Mouse (Mus musculus) hindbrain, embryonic 13.5 days (tissue): Measurements from ENCODE around the gene Olfr984. TPM values are rescaled to one million over a fixed set of nuclear protein-coding genes. Genes with fewer than 3 reads are reported as not detected.

Experiments
- polyA plus RNA-seq: library from polyadenylated mRNA; unstranded; fragments of >200 nt; fragmentation: Nextera tagmentation; extraction: Ambion mirVana; gene quantifications from 2 replicates; pipeline ENCODE4 v1.2.1, GENCODE M21; 2015

Olfr984 gene
- polyA plus RNA-seq, 1 experiment from 2014 or later, result not detected

Other genes with a start within 250 kb of the Olfr984 start
- not detected in 2 replicates for gene Olfr972, start 247.8 kb downstream of the Olfr984 start, polyA plus RNA-seq
- not detected in 2 replicates for gene Olfr229, start 206.9 kb downstream of the Olfr984 start, polyA plus RNA-seq
- gene Olfr974, start 176.7 kb downstream of the Olfr984 start, polyA plus RNA-seq, result not detected in 2 replicates
- 0.06 TPM in 1 of 2 replicates, not detected in the other for gene Olfr975, start 162.2 kb downstream of the Olfr984 start, polyA plus RNA-seq
- gene Olfr976, start 153.1 kb downstream of the Olfr984 start, polyA plus RNA-seq, result not detected in 2 replicates
- not detected in 2 replicates for gene Olfr978, start 122.1 kb downstream of the Olfr984 start, polyA plus RNA-seq
- gene Olfr979, start 110.7 kb downstream of the Olfr984 start, polyA plus RNA-seq, result not detected in 2 replicates
- gene Olfr980, start 104.6 kb downstream of the Olfr984 start, polyA plus RNA-seq, result not detected in 2 replicates
- not detected in 2 replicates for gene Olfr981, start 92.7 kb downstream of the Olfr984 start, polyA plus RNA-seq
- gene Olfr982, start 40.4 kb downstream of the Olfr984 start, polyA plus RNA-seq, result not detected in 2 replicates
- not detected in 2 replicates for gene Olfr983, start 20.6 kb downstream of the Olfr984 start, polyA plus RNA-seq
- not detected in 2 replicates for gene Olfr985, start 16.0 kb upstream of the Olfr984 start, polyA plus RNA-seq
- gene Tmem225, start 33.9 kb upstream of the Olfr984 start, polyA plus RNA-seq, result not detected in 2 replicates
- gene Olfr986, start 66.7 kb upstream of the Olfr984 start, polyA plus RNA-seq, result not detected in 2 replicates
- 8.5 and 9.5 TPM in 2 replicates for gene Zfp202, start 78.1 kb upstream of the Olfr984 start, polyA plus RNA-seq
- 101 and 111 TPM in 2 replicates for gene Scn3b, start 155.0 kb upstream of the Olfr984 start, polyA plus RNA-seq